Mouse (Mus musculus) gastrocnemius, postnatal 25 days (tissue): ENCODE data around the gene Prtn3. TPM values are rescaled to one million over a fixed set of nuclear protein-coding genes. Genes with fewer than 3 reads are reported as not detected.
"Not testable (repeated sequence)": the region's sequence is repeated elsewhere in the genome, so short reads cannot be mapped to it uniquely, and the experiment has no call there.

ENCODE experiments used
- DNase-seq: peaks from one replicate; pipeline ENCODE4 v3.0.0; 2022
- total RNA-seq, 2 experiments: library from RNA; stranded (reverse); gene quantifications; 1 replicate in 1 of 2; 2 replicates in 1 of 2; pipeline ENCODE4 v1.2.3; 2021

The Prtn3 gene
- total RNA-seq, 2 experiments from 2014 or later: 0.35 TPM; not detected in 1

DNA sequence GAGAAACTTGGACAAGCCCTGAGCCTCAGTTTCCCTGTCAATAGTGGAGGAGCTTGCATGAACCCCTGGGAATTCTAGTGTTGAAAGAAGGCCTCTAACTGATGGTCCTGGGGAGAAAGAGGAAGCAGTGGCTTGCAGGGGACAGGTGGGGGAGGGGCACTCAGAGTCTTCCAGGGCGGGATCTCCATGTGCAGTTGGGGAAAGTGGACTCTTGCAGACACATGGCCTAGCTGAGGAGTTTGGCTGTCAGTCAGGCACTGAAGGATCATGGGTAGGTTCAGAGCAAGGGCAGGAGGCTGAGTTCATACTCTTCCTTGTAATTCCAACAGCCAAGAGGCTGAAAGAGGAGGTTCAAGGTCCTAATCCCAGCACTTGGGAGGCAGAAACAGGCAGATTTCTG is 2.9 kb downstream of the Prtn3 start:
- no peak for DNase-seq

DNA sequence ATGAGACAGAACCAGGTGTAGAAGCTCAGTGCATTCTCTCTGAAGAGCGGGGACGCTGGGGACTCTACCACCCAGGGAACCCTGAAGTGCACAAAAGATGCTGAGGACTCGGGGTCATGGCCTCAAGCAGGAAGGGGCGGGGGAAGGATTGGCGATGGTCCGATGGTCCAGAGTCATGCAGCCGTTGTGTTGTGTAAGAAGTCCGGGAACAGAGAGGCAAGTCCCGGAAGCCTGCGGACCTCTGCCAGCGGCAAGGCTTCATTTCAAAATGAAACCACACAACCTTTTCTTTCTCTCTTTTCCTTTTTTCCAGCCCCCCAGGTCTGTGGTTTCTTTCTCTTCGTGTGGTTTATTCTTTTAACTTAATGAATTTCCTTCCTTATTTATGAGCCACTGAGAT is 3.5 kb downstream of the Prtn3 start:
- DNase-seq: peak; percentile 61

DNA sequence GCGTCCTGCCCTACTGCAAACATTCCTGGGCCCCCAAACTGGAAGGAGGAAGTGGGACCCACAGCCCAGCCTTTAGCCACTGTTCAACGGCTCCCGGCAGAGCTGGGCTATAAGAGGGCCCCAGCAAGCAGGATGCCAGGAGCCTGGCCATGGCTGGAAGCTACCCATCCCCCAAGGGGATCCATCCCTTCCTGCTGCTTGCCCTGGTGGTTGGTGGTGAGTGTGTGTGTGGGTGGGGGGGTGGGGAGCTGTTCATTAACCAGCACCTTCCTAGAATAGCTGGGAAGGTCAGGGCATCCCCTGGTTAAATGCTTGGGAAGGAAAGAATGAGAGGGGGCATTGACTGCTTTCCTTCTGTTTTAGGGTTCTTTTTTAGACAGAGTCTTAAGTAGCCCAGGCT is 5.3 kb downstream of the Prtn3 start:
- DNase-seq: no peak

DNA sequence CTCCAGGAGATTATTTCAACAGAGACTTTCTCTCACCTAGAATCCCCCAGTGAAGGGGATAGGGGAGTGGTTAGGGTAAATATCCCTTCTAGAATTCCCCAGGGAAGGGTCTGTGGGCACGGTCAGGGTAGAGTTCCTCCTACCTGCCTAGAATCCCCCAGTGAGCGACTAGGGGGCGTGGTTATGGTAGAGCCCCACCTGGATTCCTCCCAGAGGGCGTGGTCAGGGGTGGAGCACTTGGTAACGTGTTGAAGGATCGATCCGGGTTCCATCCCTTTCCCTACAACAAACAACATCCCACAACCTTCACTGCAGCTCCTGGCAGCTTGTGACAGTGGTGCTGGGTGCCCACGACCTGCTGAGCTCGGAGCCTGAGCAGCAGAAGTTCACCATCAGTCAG is 6.4 kb downstream of the Prtn3 start:
- no peak for DNase-seq

DNA sequence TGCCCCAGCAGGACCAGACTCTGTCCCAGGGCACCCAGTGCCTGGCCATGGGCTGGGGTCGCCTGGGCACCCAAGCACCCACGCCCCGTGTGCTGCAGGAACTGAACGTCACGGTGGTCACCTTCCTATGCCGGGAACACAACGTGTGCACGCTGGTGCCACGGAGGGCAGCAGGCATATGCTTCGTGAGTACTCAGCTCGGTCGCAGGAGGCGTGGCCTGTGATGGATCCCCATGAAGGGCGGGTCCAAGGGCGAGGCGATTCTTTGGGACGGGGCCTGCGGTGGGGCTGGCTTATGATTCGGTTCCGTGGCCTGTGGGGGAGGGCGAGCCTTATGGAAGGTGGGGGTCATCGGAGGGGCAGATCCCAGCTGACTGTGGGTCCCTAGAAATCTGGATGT is 7.7 kb downstream of the Prtn3 start:
- no peak for DNase-seq

DNA sequence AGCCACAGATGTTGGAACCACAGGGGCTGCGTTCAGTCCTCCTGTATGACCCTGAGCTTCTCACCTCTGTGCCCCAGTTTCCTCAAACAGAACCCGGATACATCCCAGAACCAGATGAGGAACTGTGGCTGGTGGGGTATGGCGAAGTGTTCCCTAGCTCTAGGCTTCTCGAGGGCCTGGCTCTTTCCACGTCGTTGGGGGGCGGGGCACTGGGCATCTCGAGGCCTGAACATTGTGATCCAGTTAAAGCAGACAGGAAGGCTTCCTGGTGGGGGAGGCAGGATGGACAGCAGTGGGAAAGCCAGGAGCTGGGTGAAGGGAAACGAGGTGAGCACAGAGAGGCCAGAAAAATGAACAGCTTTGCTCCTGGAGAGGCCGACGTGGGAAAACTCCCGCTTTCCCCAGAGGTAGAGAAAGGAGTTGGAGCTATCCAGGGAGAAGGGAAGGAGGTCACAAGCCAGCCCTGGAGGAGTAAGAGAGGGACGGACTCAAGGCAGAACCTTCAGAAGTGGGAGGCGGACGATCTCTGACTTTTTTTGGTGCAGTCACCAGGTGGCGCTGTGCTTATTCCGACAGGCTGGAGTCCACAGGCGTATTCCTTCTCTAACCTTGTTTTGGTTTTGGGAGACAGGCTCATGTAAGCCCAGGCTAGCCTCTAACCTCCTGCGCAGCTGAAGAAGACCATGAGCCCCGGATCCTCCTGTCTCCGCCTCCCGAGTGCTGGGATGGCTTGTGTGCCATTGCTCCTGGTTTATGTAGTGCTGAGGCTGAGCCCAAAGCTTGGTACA is 9.2 kb downstream of the Prtn3 start:
- DNase-seq: peak; percentile 59

DNA sequence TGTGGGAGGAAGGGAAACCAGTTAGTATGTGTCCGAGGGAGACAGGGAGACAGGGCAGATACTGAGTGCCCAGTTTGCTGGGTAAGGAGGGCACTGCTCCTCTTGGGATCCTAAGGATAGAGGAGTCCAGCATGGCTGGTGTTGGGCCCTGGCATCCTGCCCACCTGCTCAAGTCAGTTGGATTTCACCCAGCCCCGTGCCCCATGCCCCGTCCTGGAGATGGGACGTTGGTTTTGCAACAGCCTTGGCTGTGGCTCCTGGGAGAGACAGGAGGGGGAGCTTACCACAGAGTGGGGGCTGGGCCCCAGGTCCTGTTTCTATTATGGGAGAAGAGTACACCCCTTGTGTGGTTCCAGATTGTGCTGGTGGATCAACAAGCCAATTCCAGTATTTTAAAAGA is 10.2 kb downstream of the Prtn3 start:
- DNase-seq: peak; percentile 61

DNA sequence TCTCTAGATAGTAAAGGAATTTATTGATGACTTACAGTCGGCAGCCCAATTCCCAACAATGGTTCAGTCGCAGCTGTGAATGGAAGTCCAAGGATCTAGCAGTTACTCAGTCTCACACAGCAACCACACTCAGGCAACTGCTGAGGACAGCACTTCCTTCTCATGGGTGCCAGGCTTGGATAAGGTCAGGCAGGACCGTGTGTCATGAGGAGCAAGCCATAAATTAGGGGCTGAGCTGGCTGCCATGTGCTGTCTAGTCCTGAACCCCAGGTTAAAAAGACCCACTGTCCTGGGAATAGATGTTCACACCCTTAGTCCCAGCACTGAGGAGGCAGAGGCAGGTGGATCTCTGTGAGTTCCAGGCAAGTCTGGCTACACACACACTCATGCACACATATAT is 10.7 kb downstream of the Prtn3 start:
- DNase-seq: not testable (repeated sequence)

DNA sequence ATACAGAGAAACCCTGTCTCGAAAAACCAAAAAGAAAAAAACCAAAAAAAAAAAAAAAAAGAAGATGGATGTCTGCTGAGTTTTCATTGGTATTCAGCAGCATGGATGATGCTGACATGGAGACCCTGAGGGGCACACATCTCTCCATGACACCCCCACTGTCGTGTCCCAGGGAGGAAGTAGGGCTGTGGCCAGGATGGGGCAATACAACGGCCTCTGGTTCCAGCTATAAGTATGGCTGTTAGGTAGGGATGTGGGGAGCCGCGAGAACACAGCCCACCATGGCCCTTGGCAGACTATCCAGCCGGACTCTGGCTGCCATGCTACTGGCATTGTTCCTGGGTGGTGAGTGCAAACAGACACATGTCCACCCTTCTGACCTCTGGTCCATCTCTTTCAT is 11.8 kb downstream of the Prtn3 start, which contains the start of gene Elane:
TSS of gene Elane (plus strand) at position 194 of the 400 bp plus-strand sequence.
- no peak for DNase-seq

DNA sequence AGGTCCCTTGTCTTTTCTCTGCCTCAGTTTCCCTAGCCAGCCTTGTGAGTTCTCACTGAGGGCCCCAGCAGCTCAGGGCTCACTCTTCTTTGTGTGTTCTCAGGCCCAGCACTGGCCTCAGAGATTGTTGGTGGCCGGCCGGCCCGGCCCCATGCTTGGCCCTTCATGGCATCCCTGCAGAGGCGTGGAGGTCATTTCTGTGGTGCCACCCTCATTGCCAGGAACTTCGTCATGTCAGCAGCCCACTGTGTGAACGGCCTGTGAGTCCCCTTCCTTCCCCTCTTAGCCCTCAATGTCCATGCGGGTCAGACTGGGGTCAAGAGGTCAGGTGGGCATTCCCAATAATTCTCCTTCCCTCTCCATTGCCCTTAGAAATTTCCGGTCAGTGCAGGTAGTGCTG is 12.3 kb downstream of the Prtn3 start:
- no peak for DNase-seq

DNA sequence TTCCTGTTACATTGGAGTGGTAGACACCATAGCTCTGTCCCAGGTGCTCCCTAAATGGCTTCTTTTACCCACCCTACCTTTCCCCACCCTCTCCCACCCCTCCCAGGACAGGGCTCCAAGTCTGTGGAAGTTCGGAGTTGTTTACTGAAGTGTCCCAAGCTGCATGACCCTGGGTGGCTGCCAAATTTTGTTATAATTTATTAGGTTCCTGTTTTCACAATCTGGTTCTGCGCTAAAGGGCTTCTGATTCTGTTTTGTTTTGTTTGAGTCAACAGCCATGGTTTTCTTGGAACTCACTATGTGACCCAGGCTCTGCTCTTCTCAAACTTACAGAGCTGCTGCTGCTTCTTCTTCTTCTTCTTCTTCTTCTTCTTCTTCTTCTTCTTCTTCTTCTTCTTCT is 15.1 kb downstream of the Prtn3 start:
- no peak for DNase-seq

DNA sequence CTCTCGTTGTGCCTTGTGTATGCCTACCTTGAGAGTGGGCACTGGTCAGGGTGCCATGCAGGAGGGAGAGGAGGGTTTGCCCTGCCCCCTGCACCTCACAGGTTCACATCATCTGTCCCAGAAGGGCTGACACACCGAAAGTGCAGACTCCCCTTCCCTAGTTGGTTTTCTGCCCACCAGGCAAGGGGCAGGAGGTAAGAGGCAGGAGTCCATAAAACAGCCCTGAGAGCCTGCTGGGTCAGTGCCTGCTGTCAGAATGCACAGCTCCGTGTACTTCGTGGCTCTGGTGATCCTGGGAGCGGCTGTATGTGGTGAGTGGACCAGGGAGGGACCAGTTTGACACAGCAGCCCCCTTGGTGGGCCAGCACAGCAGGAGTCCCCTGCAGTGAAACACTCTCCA is 16.4 kb downstream of the Prtn3 start, which contains the start of gene Cfd:
TSS of gene Cfd (plus strand) at position 184 of the 400 bp plus-strand sequence.
- no peak for DNase-seq

DNA sequence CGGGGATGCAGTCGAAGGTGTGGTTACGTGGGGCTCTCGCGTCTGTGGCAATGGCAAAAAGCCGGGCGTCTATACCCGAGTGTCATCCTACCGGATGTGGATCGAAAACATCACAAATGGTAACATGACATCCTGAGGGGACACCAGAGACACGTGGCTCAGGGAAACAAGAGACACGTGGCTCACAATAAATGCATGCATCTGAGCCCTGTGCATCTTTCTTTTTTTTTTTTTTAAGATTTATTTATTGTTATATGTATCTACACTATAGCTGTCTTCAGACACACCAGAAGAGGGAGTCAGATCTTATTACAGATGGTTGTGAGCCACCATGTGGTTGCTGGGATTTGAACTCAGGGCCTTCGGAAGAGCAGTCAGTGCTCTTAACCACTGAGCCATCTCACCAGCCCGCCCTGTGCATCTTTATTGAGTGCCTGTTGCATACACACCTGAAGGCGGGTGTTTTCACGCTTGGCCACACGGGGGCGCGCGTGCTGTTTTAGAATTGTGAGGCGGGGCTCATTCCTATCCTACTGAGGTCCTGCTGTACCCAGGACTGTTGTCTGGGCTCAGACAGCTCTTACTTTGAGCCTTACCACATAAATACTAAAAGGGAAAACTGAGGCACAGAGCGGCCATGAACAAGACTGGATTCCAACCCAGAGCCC is 18.3 kb downstream of the Prtn3 start:
- DNase-seq: peak; percentile 54

DNA sequence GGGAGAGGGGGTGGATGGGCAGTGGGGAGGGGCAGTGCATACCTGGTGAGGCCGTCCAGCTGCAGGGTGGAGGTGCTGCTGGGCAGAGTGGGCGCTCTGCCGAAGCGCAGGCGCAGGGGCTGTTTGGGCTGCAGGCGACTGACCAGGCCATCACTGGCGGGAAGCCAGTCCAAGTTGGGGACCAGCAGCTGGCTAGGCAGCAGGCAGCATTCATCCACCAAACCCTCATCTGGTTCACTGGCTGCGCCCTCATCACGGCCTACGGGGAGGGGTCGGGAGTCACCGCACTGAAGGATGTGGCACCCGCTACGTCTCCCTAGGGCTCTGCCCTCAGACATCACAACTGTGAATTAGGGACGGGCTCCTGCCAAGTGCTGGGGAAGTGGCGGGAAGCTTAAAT is 22.0 kb downstream of the Prtn3 start:
- DNase-seq: peak; percentile 5

DNA sequence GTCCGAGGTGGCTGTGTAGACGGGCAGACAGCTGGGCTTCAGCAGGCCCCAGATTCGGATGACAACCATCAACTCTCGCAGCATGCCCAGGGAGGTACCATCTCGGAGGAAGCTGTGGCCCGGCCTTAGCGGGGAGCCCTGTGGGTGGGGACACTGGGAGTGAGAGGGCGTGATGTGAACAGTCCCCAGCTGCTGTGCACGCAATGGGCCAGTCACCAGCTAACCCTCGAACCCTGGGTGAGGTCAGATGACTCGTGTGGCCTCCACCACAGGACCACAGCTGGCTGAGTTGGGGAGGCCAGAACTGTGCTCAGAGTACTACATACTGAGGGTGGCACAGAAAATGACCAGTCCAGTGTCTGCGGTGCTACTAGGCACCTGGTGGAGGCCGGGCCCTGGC is 22.5 kb downstream of the Prtn3 start:
- DNase-seq: no peak

DNA sequence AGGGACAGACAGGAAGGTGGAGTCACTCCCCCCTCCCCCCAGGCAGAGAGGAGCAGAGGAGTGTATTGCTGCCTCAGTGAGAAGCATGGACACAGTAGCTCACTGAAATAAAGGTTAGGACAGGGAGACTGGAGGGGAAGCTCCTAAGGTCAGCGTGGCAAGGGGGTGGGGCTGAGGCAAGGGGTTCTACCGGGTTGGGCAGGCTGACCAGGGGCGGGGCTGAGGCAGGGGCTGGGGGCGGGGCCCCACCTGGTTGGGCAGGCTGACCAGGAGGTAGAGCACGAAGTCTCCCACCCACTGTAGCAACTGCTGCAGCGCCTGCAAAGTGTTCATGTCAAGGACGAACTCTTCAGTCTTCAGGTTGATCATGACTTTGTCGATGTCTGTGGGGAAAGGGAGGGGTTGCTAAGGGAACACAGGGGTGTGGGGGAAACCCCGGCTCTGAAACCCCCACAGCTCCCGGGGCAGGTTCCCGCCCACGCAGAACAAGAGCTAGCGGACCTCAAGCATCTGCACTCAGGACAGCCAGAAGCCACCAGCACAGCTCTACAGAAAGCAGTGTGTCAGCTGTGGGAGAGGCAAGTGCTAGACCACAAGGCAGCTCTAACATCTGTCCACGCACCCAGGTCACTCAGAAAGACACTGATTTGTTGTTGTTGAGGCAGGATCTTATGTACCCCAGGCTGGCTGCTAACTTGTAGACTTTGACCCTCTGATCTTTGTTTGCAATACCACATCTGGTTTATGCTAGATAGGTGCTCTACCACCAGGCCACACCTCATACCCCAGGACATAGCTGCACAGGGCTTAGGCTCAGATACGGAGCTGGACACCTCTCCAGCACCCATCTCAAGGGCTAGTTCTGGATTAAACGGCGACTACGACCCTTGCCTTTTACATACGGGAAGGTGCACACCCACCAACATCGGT is 23.3 kb downstream of the Prtn3 start:
- no peak for DNase-seq

DNA sequence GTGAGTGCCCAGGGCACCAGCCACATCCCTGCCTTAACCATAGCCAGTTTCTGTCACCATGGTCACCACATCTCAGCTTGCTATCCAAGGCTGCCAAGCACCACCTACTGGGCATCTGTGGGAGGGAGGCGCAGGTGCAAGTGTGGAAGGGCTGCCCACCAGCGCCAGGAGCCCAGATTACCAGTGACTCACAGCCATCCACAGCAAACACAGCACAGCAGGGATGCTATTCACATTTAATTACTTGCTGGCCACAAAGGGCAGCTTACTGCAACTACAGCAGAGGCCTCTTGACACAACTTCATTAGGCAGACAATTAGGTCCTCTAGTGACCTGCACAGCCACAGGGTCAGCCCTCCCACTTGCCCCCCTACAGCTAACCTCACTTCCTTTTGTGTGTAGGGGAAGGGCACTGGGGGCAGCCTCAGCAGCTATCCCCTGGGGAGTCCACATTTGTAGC is 26.7 kb downstream of the Prtn3 start:
- DNase-seq: no peak

DNA sequence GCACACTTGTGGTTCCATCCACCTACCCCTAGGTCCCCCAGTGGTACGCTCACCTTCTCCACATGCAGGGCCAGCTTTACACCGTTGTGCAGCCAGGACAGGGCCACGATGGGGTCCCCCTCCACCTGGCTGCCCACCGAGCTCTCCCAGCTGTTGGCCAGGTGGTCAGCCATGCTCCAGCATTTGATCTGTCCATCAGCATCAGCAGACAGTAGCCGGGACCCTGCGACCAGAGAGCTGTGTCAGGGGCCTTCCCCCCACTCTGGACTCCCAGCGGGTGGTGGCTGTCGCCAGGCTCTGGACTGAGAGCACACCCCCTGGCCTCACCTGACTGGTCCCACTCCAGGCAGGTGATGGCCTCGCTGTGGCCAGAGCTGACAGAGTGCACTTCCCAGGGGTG is 32.4 kb downstream of the Prtn3 start:
- peak; percentile 7 for DNase-seq

DNA sequence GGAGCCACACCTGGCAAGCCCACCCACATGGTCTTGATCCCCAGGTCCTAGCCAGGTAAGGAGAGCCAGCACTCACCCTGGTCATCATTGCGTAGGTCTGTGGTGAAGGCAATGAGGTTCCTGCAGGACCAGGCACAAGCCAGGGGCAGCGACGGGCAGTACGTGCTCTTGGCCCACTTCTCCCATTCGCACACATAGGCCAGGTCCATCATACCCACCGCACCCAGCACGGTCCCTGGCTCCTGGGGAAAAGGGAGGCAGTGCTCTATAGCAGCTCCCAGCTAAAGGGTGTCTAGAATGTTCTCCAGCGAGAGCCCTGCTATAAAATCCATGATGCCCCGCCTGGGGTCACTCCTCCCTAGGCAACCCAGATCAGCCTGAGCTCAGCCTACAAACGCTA is 33.1 kb downstream of the Prtn3 start:
- DNase-seq: no peak

DNA sequence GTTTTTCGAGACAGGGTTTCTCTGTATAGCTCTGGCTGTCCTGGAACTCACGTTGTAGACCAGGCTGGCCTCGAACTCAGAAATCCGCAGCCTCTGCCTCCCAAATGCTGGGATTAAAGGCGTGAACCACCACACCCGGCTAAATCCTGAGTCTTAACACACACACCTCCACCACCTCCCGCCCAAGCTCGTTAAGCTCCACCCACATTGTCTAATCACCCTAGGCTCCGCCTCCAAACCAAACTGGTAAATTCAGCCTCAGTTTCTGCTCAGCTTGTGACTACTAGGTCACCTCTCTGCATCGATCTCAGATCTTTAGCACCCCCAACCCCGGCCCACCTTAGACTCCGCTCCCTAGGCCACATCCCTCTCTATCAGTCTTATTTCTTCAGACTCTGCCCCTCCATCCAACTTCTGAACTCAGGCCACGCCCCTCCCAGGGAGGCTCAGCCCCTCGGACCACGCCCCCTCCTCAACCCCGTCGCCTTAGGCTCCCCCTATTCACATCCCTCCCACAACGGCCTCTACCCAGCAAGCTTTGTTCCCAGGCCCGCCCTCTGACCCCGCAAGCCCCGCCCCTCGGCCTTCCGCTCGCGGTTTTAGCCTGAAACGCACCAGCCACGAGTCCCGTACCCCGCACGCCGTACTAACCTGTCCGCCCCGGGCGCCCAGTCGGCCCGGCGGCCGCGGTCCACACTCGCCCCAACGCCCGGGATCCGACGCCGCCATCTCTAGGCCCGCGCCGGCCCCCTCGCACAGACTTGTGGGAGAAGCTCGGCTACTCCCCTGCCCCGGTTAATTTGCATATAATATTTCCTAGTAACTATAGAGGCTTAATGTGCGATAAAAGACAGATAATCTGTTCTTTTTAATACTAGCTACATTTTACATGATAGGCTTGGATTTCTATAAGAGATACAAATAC is 34.2 kb downstream of the Prtn3 start, which contains the start of gene Med16:
TSS of gene Med16 (minus strand) at position 757 of the 925 bp plus-strand sequence.
- DNase-seq: peak; percentile 96
